Mouse (Mus musculus) heart, adult 8-10 months (tissue): Measurements from ENCODE around the gene Eppin. TPM values are rescaled to one million over a fixed set of nuclear protein-coding genes. Genes with fewer than 3 reads are reported as not detected.

ENCODE experiments used
- DNase-seq: peaks from one replicate; pipeline ENCODE4 v3.0.0; 2022; ENCODE audit warnings: low spot score
- total RNA-seq, 4 experiments: library from RNA; stranded (reverse); gene quantifications; 2 replicates each; pipeline ENCODE4 v1.2.4; 2022

Eppin gene
- total RNA-seq, 4 experiments from 2014 or later, result not detected

DNA sequence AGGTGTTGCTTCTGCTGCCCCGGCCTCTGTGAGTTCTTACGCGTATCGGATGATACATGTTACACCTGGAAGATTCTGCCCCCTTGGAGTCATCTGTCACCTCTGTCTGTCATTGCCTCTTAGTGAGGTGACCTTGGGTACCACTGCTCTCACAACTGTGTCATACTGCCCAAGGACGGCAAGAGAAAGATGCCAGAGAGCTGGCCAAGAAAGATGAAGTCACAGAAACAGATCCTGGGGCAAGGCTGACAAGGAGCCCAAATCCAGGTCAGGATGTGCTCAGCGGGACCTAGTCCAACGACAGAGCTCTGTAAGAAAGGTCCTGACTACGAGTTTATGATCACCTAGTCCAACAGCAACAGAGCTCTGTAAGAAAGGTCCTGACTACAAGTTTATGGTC is 33.3 kb downstream of the Eppin start:
- DNase-seq, result no peak

DNA sequence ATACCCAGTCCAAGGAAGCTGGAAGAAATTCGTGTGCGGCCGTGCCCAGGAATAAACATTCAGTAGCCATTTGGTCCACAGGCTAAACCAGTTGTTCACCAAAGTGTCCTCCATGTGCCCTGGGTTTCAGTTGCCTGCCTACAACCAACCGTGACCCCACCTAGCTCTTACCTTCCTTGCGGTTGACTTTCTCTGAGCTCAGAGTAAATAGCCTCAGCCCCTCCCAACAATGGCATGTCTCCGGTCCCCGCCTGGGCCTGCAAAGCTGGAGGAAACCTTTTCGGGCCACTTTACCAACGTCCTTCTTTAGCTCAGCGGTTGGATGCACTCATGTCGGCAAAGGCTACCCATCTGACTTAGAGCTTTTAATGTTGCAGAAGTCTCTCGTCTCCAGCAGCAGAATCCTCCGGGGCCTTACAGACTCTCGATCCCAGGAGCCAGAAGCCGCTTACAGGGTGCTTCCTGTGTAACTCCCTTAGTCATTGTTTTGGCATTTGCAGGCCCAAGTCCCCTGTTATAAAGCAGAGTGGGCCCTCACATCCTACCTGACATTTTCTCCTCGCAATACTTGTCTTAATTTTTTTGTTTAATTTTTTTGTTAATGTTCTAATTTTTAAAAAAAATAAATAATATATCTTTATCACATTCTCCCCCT is 34.3 kb downstream of the Eppin start:
- no peak for DNase-seq

DNA sequence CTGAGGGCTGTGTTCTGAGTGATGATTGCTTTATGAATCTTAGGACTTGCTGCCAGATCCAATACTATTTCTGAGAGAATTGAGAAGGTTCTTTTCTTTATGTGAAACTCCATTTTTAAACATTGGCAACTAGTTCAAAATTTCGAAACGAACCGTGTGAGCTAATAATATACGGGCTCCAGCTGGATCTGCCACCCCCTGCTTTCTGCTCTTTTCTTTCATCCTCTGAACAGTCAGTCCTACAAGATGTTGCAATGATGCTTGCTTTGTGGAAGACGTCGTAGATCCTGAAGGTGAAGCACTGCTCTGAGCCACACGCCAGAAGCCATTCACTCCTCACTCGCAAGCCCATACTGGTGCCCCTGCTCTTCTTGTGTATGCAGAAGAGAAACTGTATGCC is 35.0 kb downstream of the Eppin start:
- DNase-seq, result no peak

DNA sequence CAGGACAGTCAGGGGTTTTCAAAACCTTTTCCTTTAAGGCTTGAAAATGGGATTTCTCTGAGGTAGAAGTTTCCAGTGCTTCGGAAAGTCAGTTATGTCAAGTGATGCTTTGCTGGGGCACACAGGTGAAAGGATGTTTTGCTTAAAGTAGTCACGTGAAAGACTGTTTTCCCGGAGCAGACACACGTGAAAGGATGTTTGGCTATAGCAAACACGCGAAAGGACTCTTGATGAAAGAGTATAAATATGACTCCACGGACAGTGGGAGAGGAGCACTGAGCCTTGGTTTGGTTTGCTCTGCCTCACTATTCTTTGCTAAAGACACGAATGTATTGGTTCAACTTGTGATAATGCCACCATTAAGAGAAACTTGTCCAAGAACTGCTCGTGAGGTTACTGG is 41.9 kb downstream of the Eppin start:
- DNase-seq, result no peak

DNA sequence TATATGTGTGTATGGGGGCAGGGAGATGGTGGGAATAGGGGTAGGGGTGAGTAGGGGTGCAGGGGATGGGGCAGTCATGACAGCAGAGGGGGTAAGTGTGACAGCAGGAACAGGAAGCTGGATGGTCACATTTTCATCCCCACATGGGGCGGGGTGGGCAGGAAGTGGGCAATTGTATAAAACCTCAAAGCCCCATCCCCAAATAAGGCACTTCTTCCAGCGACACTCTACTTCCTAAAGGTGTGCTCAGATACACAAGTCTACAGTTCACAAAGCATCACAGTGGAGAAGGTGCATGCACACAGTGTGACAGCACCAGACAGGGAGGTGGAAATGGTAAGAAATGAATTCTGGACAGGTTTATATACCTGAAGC is 42.5 kb downstream of the Eppin start:
- no peak for DNase-seq

DNA sequence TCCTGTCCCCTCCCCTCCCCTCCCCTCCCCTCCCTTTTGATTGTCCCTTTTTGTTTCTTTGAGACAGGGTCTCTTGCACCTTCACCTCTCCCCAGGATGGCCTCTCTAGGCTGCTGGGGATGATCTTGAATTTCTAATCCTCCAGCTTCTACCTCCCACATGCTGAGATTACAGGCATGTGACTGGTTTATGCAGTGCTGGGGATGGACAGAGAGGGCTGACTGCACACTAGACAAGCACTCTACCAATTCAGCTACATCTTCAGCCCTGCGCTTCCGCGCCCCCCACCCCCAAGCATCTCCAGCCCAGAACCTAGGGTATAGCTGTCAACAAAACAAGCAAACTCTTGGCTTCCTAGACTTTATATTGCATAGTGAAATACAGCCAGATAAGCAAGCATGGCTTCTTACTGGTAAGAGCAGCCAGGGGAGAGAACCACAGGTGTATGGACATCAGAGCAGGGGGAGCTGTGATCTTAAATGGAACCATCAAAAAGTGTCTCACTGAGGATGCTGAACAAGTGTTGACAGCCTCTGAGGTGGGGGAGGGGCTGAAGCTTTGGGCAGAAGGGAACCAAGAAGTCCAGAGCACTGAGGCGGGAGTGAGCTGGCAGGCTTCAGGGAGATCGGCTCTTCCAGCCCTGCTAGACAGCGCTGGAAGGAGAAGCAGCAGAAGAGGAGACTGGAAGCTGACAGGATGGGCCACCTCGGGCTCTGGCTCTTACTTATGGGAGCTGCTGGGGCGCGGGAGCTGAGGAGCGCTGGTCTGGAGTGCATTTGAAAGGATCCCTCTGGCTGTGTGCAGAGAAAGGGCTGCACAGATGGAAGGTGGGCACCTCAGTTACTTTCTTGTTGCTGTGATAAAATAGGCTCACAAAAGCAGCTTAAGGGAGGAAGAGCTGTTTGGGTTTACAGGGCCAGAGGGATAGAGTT is 43.2 kb downstream of the Eppin start:
- DNase-seq, result no peak

DNA sequence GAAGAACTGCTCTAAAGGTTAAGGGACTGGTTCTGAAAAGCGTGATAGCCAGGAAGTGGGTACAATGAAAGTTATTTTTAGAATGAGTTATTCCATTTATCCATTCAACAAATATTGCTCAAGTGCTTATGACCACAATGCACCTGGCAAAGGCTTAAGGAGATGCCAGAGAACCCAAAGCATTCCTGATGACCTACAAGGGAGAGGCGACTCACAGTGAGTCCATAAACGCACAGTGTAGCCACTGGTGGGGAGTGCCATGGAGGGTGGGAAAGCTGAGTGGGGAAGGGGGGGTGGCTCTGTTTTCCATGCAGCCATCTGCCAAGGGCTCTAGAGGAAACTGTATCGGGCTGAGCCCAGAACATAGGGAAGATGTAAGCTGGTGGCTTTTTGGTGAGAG is 44.1 kb downstream of the Eppin start:
- DNase-seq, result no peak

DNA sequence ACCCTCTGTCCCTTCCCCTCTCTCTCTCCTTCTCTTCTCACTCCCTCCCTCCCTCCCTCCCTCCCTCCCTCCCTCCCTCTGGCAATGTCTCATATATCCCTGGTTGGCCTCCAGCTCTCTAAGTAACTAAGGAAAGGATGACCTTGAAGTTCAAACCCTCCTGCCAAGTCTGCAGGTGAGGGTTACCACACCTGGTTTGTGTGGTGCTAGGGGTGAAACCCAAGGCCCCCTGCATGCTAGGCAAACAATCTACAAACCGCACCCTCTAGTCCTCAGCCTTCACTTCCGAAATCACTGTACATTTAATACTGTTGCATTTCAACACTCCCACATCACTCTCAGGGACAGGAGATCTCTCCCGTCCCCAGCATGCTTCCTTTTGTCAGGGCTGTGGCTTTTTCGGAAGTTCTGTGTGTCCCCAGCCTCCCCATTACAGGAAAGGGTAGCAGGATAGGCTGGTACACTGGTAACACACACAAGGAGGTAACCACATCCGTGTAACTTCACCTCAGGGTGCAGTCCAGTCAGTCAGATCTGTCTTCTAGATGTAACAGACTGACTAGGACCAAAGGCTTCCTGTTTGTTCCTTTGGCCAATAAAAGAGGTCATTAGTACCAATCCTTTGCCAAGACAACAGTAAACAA is 48.8 kb downstream of the Eppin start:
- no peak for DNase-seq

DNA sequence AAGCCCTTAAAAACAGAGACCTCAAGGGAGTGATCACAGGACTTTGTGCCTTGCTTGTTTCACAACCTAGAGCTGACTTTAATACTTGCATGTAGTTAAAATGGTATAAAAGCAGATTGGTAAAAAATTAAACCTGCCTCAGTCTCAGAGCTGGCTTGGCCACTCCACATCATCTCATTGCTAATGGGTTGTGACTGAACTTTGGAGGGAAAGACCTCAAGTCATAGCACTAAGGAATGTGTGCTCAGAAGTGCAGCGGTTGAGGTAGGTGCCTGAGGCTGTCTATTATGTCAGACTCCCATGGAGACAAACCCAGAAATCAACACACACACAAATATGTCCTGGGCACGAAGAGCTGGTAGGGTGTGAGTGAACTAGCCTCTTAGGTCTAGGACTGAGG is 49.6 kb downstream of the Eppin start:
- DNase-seq, result no peak

DNA sequence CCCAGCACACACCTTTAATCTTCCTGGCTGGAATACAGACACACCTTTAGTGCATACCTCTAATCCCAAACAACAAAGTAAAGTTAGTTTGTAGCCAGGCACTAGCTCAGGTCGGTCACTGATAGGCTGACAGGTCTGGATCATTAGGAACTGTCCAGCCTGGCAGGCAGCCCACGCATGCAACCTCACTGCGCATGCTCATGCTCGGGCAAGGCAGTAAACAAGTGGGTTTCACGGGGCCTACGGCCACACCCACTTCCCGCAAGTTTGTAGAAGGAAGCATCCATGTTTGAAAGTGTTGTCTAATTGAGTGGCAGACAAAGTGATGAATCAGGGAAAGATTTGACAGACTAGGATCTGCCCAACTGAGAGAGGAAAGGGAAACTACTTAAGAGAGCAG is 50.8 kb downstream of the Eppin start:
- no peak for DNase-seq

DNA sequence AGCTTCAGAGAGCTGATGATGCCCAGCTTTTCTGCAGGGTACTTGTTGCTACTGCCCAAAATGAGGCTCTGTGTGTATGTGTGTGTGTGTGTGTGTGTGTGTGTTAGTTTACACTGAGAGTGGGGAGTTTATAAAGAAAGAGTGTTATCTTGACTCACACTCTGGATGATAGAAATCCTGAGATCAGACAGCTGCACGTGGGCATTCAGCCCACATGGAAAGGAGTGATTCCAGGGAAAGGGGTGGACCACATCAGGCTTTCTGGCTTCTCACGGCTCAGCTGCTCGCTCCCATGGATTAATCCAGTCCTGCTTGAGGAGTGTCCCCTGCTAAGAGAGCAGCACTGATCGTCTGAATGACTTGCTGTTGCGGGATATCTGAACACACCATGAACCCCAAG is 51.3 kb downstream of the Eppin start:
- DNase-seq, result no peak

DNA sequence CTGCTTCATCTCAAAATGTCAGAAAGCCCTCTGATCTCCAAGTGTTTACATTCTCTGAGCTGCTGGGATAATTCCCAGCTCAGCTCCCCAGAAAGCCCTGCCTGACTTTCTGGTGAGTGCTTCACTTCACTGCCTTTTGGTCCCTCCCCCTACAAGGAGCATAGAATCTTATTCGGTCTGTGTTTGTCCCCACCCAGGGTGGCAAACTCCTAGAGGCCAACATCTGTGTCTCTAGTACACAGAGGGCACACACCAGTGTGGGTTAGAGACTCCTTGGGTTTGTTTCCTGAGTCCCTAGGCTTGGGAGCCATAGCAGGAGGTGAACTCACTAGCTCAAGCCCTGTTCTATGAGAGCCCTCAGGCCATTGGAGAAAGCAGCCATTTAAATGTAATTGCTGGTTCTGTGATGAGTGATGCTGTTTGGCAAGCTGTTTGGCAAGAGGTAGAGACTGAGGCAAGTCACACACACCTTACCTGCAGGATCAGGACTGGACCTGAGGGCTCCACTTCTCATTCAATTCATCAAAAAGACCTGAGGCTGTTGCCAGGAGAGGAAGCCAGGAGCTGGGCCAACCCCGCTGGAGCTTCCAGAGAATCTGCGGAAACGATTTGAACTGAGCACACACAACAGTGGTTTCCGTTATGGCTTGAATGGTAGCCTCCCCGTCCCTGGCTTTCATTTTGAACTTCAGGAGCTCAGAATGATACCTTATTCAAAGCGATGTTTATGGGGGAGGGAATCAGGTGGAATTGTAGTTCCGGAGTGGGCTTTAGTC is 52.6 kb downstream of the Eppin start:
- DNase-seq, result peak; percentile 32

Other genes starting within 250 kb of the Eppin start
- 100 to 1,000 TPM in 1 of 4 experiments, 1 to 10 TPM in 3; 1.1 to 110 (median 2.3) TPM for gene Slpi, start 204.5 kb downstream of the Eppin start, total RNA-seq
- gene Rbpjl, start 190.5 kb downstream of the Eppin start, total RNA-seq, result not detected
- under 1 TPM; 0.25 to 0.50 (median 0.29) TPM for gene Matn4, start 188.4 kb downstream of the Eppin start, total RNA-seq
- gene Sdc4, start 149.7 kb downstream of the Eppin start, total RNA-seq, result 10 to 100 TPM; 14.9 to 23.0 (median 20.7) TPM
- 10 to 100 TPM; 25.2 to 28.5 (median 25.8) TPM for gene Sys1, start 136.6 kb downstream of the Eppin start, total RNA-seq
- 1 to 10 TPM; 3.6 to 6.7 (median 5.5) TPM for gene Gm20458, start 132.6 kb downstream of the Eppin start, total RNA-seq
- not detected for gene Trp53tg5, start 119.9 kb downstream of the Eppin start, total RNA-seq
- gene Dbndd2, start 107.5 kb downstream of the Eppin start, total RNA-seq, result 10 to 100 TPM; 11.3 to 15.0 (median 12.6) TPM
- gene Pigt, start 96.1 kb downstream of the Eppin start, total RNA-seq, result 10 to 100 TPM; 32.0 to 34.8 (median 33.9) TPM
- 1 to 10 TPM in 3 of 4 experiments, under 1 TPM in 1; 0.73 to 3.1 (median 2.1) TPM for gene Wfdc2, start 31.2 kb downstream of the Eppin start, total RNA-seq
- gene Spint3, start 20.1 kb downstream of the Eppin start, total RNA-seq, result not detected
- gene Wfdc6a, start 8.1 kb downstream of the Eppin start, total RNA-seq, result under 1 TPM in 1 of 4 experiments, not detected in 3; 0.49 TPM
- not detected for gene Wfdc6b, start 19.9 kb upstream of the Eppin start, total RNA-seq
- gene Wfdc8, start 20.0 kb upstream of the Eppin start, total RNA-seq, result not detected
- not detected for gene Wfdc16, start 45.2 kb upstream of the Eppin start, total RNA-seq
- gene Wfdc10, start 62.5 kb upstream of the Eppin start, total RNA-seq, result not detected
- not detected for gene Wfdc9, start 63.0 kb upstream of the Eppin start, total RNA-seq
- gene Wfdc11, start 80.5 kb upstream of the Eppin start, total RNA-seq, result not detected
- gene Wfdc13, start 91.5 kb upstream of the Eppin start, total RNA-seq, result under 1 TPM in 1 of 4 experiments, not detected in 3; 0.24 TPM
- not detected for gene Spint4, start 104.9 kb upstream of the Eppin start, total RNA-seq
- not detected for gene Spint5, start 121.7 kb upstream of the Eppin start, total RNA-seq
- under 1 TPM in 2 of 4 experiments, not detected in 2; 0.30 to 0.83 TPM for gene Wfdc3, start 152.3 kb upstream of the Eppin start, total RNA-seq
- 10 to 100 TPM; 20.4 to 28.2 (median 26.9) TPM for gene Dnttip1, start 152.4 kb upstream of the Eppin start, total RNA-seq
- 1 to 10 TPM in 2 of 4 experiments, under 1 TPM in 2; 0.47 to 2.7 (median 1.4) TPM for gene Ube2c, start 176.3 kb upstream of the Eppin start, total RNA-seq
- gene Tnnc2, start 186.4 kb upstream of the Eppin start, total RNA-seq, result 1 to 10 TPM; 2.9 to 7.2 (median 3.1) TPM
- 10 to 100 TPM; 23.1 to 24.9 (median 23.5) TPM for gene Snx21, start 192.2 kb upstream of the Eppin start, total RNA-seq
- gene Acot8, start 211.3 kb upstream of the Eppin start, total RNA-seq, result 10 to 100 TPM; 12.3 to 13.3 (median 12.6) TPM
- gene Zswim3, start 211.5 kb upstream of the Eppin start, total RNA-seq, result 1 to 10 TPM; 2.2 to 2.7 (median 2.5) TPM
- 1 to 10 TPM; 4.6 to 6.1 (median 5.1) TPM for gene Zswim1, start 229.1 kb upstream of the Eppin start, total RNA-seq
- gene Spata25, start 234.9 kb upstream of the Eppin start, total RNA-seq, result 1 to 10 TPM in 1 of 4 experiments, under 1 TPM in 2, not detected in 1; 0.66 to 1.2 (median 0.80) TPM
- gene Ctsa, start 239.3 kb upstream of the Eppin start, total RNA-seq, result 100 to 1,000 TPM in 3 of 4 experiments, 10 to 100 TPM in 1; 94.7 to 106 (median 103) TPM
- gene Neurl2, start 239.9 kb upstream of the Eppin start, total RNA-seq, result 10 to 100 TPM; 53.8 to 59.3 (median 58.1) TPM